Mouse (Mus musculus) thymus, adult 2 months (tissue): Measurements from ENCODE around the gene Bnip2. TPM values are rescaled to one million over a fixed set of nuclear protein-coding genes. Genes with fewer than 3 reads are reported as not detected.

Experiments
- DNase-seq: peaks from one replicate; pipeline ENCODE4 v3.0.0; 2021
- H3K27ac ChIP-seq: fragments of 200-500 bp; 2 replicates; pipeline ENCODE4 v1.5.1; 2012; ENCODE audit warnings: low read length, control low read depth; ENCODE audit not compliant: control insufficient read depth, insufficient read depth
- H3K27me3 ChIP-seq: fragments of 200-500 bp; 2 replicates; pipeline ENCODE4 v1.6.1; 2012; ENCODE audit warnings: mild to moderate bottlenecking, low read length, moderate library complexity, mixed read lengths; ENCODE audit not compliant: control insufficient read depth, insufficient read depth
- H3K36me3 ChIP-seq: fragments of 200-500 bp; 2 replicates; pipeline ENCODE4 v1.6.1; 2012; ENCODE audit warnings: mild to moderate bottlenecking, low read length, moderate library complexity; ENCODE audit not compliant: control insufficient read depth, insufficient read depth
- H3K4me1 ChIP-seq: fragments of 200-500 bp; replicated peaks from 2 replicates; pipeline ENCODE4 v1.6.1; 2012; ENCODE audit warnings: low read length; ENCODE audit not compliant: control insufficient read depth, insufficient read depth
- H3K4me3 ChIP-seq: fragments of 200-500 bp; 2 replicates; pipeline ENCODE4 v1.5.1; 2012; ENCODE audit warnings: mild to moderate bottlenecking, low read length, control low read depth, moderate library complexity; ENCODE audit not compliant: control insufficient read depth, insufficient read depth
- CTCF ChIP-seq: fragments of 200-500 bp; IDR thresholded peaks from 2 replicates; pipeline ENCODE4 v1.5.1; 2012; ENCODE audit warnings: mild to moderate bottlenecking, control low read depth, low read length, moderate library complexity, borderline replicate concordance; ENCODE audit not compliant: control insufficient read depth, poor library complexity, insufficient read depth; ENCODE audit errors: extremely low read depth
- POLR2A ChIP-seq: fragments of 200-500 bp; IDR thresholded peaks from 2 replicates; pipeline ENCODE4 v1.6.1; 2012; ENCODE audit warnings: mild to moderate bottlenecking, low read length, control low read depth, moderate library complexity; ENCODE audit not compliant: control insufficient read depth, poor library complexity, insufficient read depth; ENCODE audit errors: extremely low read depth
- WGBS: fragments of 180-500 bp; shearing (Covaris S2); methylation state at CpG from one replicate; pipeline ENCODE4 v1.1.7; 2018; 5-methylcytosine and 5-hydroxymethylcytosine counted together
- polyA plus RNA-seq: library from polyadenylated mRNA; depleted of rRNA; stranded (reverse); fragments of >200 nt; gene quantifications from 2 replicates; pipeline ENCODE4 v1.2.3, GENCODE M21; 2012; rRNA removed

Bnip2 gene
- polyA plus RNA-seq = 37.6 and 47.0 TPM in 2 replicates

GRCm38 (mm10) chr9:69989303-69990121 is at the start of gene Bnip2:
TSS of gene Bnip2 (plus strand) at chr9:69989466.
- H3K27ac ChIP-seq = peak within 1 kb of the TSS; percentile 4
- TF ChIP-seq CTCF = peak; percentile 51; the same call in 1 of the 2 replicates
- peak; percentile 63; the same call in 1 of the 2 replicates for TF ChIP-seq POLR2A
- no peaks in the 10 kb centered on the region for H3K27me3 ChIP-seq
- DNase-seq = peak; percentile 90
- no peaks in the 10 kb centered on the region for H3K36me3 ChIP-seq
- H3K4me3 ChIP-seq = peak within 1 kb of the TSS; percentile 91
- under 1% methylated on average over 76 of the region's 76 CpGs for WGBS
- H3K4me1 ChIP-seq = peaks cover 6% of the 10 kb centered on the region; the same call in 1 of the 2 replicates

DNA sequence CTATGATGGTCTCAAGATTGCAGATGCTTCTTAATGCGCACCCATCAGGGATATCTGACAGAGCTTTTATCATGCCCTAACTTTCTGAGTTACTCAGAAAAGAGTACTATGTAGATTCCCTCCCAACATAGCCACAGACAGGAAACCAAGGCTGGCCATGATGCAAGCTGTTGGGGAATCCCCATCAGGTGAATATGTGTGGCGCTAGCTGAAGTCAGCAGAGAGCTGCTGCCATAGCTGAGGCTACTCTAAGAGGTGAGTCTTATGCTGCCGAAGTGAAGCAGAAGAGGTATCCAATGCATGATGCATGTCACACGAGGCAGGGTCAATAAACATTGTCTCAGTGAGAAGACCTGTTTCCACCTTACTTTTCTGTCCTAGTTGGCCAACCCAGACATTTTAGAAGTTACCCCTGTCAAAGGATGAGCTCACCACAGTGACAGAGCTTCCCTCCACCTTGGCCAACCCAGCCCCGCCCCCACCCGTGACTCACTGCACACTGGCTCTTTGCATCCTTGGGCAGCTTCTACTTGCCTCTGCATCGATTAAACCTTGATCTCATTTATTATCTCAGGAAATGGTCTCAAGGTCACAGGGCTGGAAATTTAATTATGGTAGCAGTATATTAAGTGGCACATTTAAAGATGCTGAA is 48.3 kb upstream of the Bnip2 start:
- Histone ChIP-seq H3K27ac (no peak overlapping the region), H3K36me3 (no peaks in the 10 kb centered on the region), H3K27me3 (no peaks in the 10 kb centered on the region), H3K4me3 (no peak overlapping the region), H3K4me1 (no peaks in the 10 kb centered on the region)
- no peak for DNase-seq
- WGBS = 36% methylated on average over 7 of the region's 7 CpGs
- TF ChIP-seq CTCF (no peak), POLR2A (no peak)

GRCm38 (mm10) chr9:69941556-69941955 is 47.7 kb upstream of the Bnip2 start:
- TF ChIP-seq POLR2A = no peak
- TF ChIP-seq CTCF = no peak
- Histone ChIP-seq H3K4me1 (no peaks in the 10 kb centered on the region), H3K27me3 (no peaks in the 10 kb centered on the region), H3K4me3 (no peak overlapping the region), H3K27ac (no peak overlapping the region), H3K36me3 (no peaks in the 10 kb centered on the region)
- DNase-seq = no peak
- WGBS = 93% methylated on average over 6 of the region's 6 CpGs

- TF ChIP-seq POLR2A (no peak), CTCF (peak; percentile 87; the same call in 1 of the 2 replicates)
- H3K4me3 ChIP-seq = no peak overlapping the region
- no peaks in the 10 kb centered on the region for H3K4me1 ChIP-seq
- peak; percentile 57 for DNase-seq
- no peaks in the 10 kb centered on the region for H3K27me3 ChIP-seq
- no peak overlapping the region for H3K27ac ChIP-seq
- WGBS = 7% methylated on average over 2 of the region's 2 CpGs
- H3K36me3 ChIP-seq = no peaks in the 10 kb centered on the region
Measured at GRCm38 (mm10) chr9:69948964-69949363, 40.3 kb upstream of the Bnip2 start.

DNA sequence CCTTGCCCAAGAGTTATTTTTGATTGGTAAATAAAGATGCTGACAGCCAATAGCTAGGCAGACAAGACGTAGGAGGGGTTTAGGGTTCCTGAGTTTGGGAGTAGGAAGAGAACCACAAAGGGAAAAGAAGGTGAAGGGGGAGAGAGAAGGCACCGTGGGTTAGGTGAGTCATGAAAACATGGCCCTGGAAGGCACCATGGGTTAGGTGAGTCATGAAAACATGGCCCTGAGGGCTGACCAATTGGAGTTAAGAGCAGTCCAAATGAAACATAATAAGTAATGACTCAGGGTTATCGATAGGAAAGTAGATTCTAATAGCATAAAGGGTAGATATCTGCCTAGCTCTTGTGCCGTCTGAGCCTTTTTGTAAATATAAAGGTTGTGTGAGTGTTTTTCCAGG is 39.6 kb upstream of the Bnip2 start:
- Histone ChIP-seq H3K4me3 (no peak overlapping the region), H3K27me3 (no peaks in the 10 kb centered on the region), H3K4me1 (no peaks in the 10 kb centered on the region), H3K27ac (no peak overlapping the region), H3K36me3 (no peaks in the 10 kb centered on the region)
- WGBS = 89% methylated on average over 4 of the region's 4 CpGs
- no peak for TF ChIP-seq POLR2A
- no peak for TF ChIP-seq CTCF
- no peak for DNase-seq

- 92% methylated on average over 6 of the region's 6 CpGs for WGBS
- no peak for TF ChIP-seq POLR2A
- TF ChIP-seq CTCF = no peak
Measured at GRCm38 (mm10) chr9:69961007-69961406, 28.3 kb upstream of the Bnip2 start.

More at GRCm38 (mm10) chr9:69961007-69961406, 28.3 kb upstream of the Bnip2 start:
- Histone ChIP-seq H3K4me1 (no peaks in the 10 kb centered on the region), H3K4me3 (no peak overlapping the region), H3K27me3 (no peaks in the 10 kb centered on the region), H3K36me3 (no peaks in the 10 kb centered on the region), H3K27ac (no peak overlapping the region)
- no peak for DNase-seq
